Mouse (Mus musculus) midbrain, embryonic 11.5 days (tissue): ENCODE measurements around the gene Hba-x. TPM values are rescaled to one million over a fixed set of nuclear protein-coding genes. Genes with fewer than 3 reads are reported as not detected.
"Not testable (repeated sequence)": the region's sequence is repeated elsewhere in the genome, so short reads cannot be mapped to it uniquely, and the experiment has no call there.

ENCODE experiments used
- ATAC-seq: fragments of 200-750 bp; cut with Nextera tagmentation; 2 replicates; pipeline ENCODE4 v1.8.0; 2017; ENCODE audit warnings: moderate TSS enrichment, moderate library complexity; ENCODE audit not compliant: low FRiP score
- DNase-seq: peaks from one replicate; pipeline ENCODE4 v3.0.0; 2015; ENCODE audit warnings: low spot score; ENCODE audit errors: missing footprints
- H3K27ac ChIP-seq: fragments of 300-500 bp; sonication (generic); 2 replicates; pipeline ENCODE4 v1.5.1; 2014; ENCODE audit warnings: low read depth, low read length
- H3K27me3 ChIP-seq: fragments of 300-500 bp; sonication (generic); 2 replicates; pipeline ENCODE4 v1.6.1; 2014; ENCODE audit warnings: mild to moderate bottlenecking, low read length, moderate library complexity, mixed read lengths; ENCODE audit not compliant: control insufficient read depth, insufficient read depth
- H3K36me3 ChIP-seq: fragments of 300-500 bp; sonication (generic); 2 replicates; pipeline ENCODE4 v1.6.1; 2014; ENCODE audit warnings: mild to moderate bottlenecking, low read length, moderate library complexity, mixed read lengths; ENCODE audit not compliant: control insufficient read depth, insufficient read depth
- H3K4me1 ChIP-seq: fragments of 300-500 bp; sonication (generic); 2 replicates; pipeline ENCODE4 v1.6.1; 2014; ENCODE audit warnings: low read length; ENCODE audit not compliant: control insufficient read depth, insufficient read depth
- H3K4me2 ChIP-seq: fragments of 300-500 bp; sonication (generic); 2 replicates; pipeline ENCODE4 v1.6.1; 2014; ENCODE audit warnings: mild to moderate bottlenecking, moderate library complexity
- H3K4me3 ChIP-seq: fragments of 300-500 bp; sonication (generic); 2 replicates; pipeline ENCODE4 v1.5.1; 2014; ENCODE audit warnings: low read depth, low read length
- H3K9ac ChIP-seq: fragments of 300-500 bp; sonication (generic); 2 replicates; pipeline ENCODE4 v1.6.1; 2014; ENCODE audit warnings: low read length
- H3K9me3 ChIP-seq: fragments of 300-500 bp; sonication (generic); 2 replicates; pipeline ENCODE4 v1.6.1; 2016; ENCODE audit warnings: low read length; ENCODE audit not compliant: control insufficient read depth
- WGBS: fragments of 180-500 bp; shearing (Covaris S2); extraction: QIAGEN DNeasy Blood & Tissue Kit; methylation state at CpG from one replicate; pipeline ENCODE4 v1.1.7; 2014; 5-methylcytosine and 5-hydroxymethylcytosine counted together
- polyA plus RNA-seq: library from polyadenylated mRNA; unstranded; fragments of >200 nt; fragmentation: Nextera tagmentation; extraction: Ambion mirVana; gene quantifications from 2 replicates; pipeline ENCODE4 v1.2.1, GENCODE M21; 2014

The Hba-x gene
- polyA plus RNA-seq, 1 experiment from 2014 or later: 3,229 TPM

- H3K27me3 ChIP-seq: no peaks in the 10 kb centered on the region; the same call in 1 of the 2 replicates
- H3K4me2 ChIP-seq: no peak overlapping the region
- H3K4me1 ChIP-seq: no peaks in the 10 kb centered on the region
- DNase-seq (no peak), ATAC-seq (no peak)
- H3K9ac ChIP-seq: no peak overlapping the region
- no peaks in the 10 kb centered on the region for H3K9me3 ChIP-seq
- no peak overlapping the region for H3K27ac ChIP-seq
- 81% methylated on average over 12 of the region's 12 CpGs for WGBS
- H3K36me3 ChIP-seq: no peaks in the 10 kb centered on the region
- no peak overlapping the region for H3K4me3 ChIP-seq
Measured at GRCm38 (mm10) chr11:32278458-32278957, 2.3 kb downstream of the Hba-x start.

- Histone ChIP-seq H3K27ac (no peak overlapping the region), H3K9ac (no peak overlapping the region), H3K36me3 (no peaks in the 10 kb centered on the region), H3K4me1 (no peaks in the 10 kb centered on the region), H3K4me3 (no peak overlapping the region), H3K27me3 (no peaks in the 10 kb centered on the region; the same call in 1 of the 2 replicates), H3K9me3 (no peaks in the 10 kb centered on the region), H3K4me2 (no peak overlapping the region)
- no peak for ATAC-seq
- WGBS: 76% methylated on average over 2 of the region's 2 CpGs
- DNase-seq: no peak
Measured at GRCm38 (mm10) chr11:32280646-32281045, 4.4 kb downstream of the Hba-x start.

- Histone ChIP-seq H3K36me3 (no peaks in the 10 kb centered on the region), H3K4me1 (no peaks in the 10 kb centered on the region), H3K9ac (no peak overlapping the region), H3K27me3 (no peaks in the 10 kb centered on the region; the same call in 1 of the 2 replicates), H3K27ac (no peak overlapping the region), H3K4me2 (no peak overlapping the region), H3K4me3 (no peak overlapping the region), H3K9me3 (no peaks in the 10 kb centered on the region)
- DNase-seq (no peak), ATAC-seq (no peak)
- 65% methylated on average over 1 of the region's 1 CpGs for WGBS
Measured at GRCm38 (mm10) chr11:32281416-32282144, 5.4 kb downstream of the Hba-x start.

- not testable (repeated sequence) for H3K9me3 ChIP-seq, H3K9ac ChIP-seq, H3K36me3 ChIP-seq, DNase-seq, H3K4me2 ChIP-seq, ATAC-seq, H3K27me3 ChIP-seq, H3K4me3 ChIP-seq, H3K4me1 ChIP-seq, H3K27ac ChIP-seq
- WGBS: 50% methylated on average over 1 of the region's 5 CpGs
Measured at GRCm38 (mm10) chr11:32283091-32283777, 7.0 kb downstream of the Hba-x start, which contains the start of gene Hba-a1. Gene Hba-a1, plus strand, starts transcription at chr11:32283511.

DNA sequence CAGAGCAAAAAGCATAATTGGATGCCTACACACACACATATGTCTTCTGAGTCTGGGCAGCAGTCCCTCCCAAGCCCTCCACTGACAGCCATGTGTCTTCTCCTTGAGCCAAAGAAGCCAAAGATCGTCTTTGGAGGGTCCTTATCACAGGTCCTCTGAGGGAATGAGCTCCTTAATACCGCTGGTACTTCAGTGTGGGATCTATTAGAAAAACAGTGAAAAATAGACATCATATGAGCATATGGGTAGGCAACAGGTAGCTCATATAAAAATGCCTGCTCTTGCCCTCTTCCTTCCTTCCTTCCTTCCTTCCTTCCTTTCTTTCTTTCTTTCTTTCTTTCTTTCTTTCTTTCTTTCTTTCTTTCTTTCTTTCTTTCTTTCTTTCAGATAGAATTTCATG is 8.4 kb downstream of the Hba-x start:
- not testable (repeated sequence) for DNase-seq, ATAC-seq, H3K4me3 ChIP-seq, H3K9me3 ChIP-seq, H3K4me2 ChIP-seq, H3K27me3 ChIP-seq, H3K36me3 ChIP-seq, H3K27ac ChIP-seq, H3K9ac ChIP-seq, H3K4me1 ChIP-seq
- WGBS: 64% methylated on average over 2 of the region's 2 CpGs

- Histone ChIP-seq H3K9ac (no peak overlapping the region), H3K36me3 (no peaks in the 10 kb centered on the region), H3K4me3 (no peak overlapping the region), H3K4me2 (no peak overlapping the region), H3K27me3 (no peaks in the 10 kb centered on the region; the same call in 1 of the 2 replicates), H3K27ac (no peak overlapping the region), H3K9me3 (no peaks in the 10 kb centered on the region), H3K4me1 (no peaks in the 10 kb centered on the region)
- DNase-seq (no peak), ATAC-seq (no peak)
- 84% methylated on average over 7 of the region's 7 CpGs for WGBS
Measured at GRCm38 (mm10) chr11:32285031-32285775, 9.0 kb downstream of the Hba-x start.

DNA sequence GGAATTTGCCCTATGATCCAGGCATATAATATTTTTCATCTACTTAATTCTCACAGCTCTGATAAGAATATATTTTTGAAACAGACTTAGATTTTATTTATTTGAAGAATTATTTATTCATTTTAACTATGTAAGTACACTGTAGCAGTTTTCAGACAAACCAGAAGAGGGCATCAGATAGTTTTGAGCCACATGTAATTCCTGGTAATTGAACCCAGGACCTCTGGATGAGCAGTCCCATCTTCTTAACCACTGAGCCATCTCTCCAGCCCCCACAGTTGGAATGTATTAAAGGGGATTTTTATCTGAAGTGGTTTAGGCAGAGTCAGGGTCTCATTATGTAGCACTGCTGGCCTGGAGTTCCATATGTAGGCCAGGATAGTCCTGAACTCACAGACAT is 9.7 kb downstream of the Hba-x start:
- H3K9ac ChIP-seq, H3K4me1 ChIP-seq, H3K27me3 ChIP-seq, H3K4me3 ChIP-seq, H3K36me3 ChIP-seq, ATAC-seq, H3K4me2 ChIP-seq, H3K9me3 ChIP-seq, DNase-seq, H3K27ac ChIP-seq: not testable (repeated sequence)

DNA sequence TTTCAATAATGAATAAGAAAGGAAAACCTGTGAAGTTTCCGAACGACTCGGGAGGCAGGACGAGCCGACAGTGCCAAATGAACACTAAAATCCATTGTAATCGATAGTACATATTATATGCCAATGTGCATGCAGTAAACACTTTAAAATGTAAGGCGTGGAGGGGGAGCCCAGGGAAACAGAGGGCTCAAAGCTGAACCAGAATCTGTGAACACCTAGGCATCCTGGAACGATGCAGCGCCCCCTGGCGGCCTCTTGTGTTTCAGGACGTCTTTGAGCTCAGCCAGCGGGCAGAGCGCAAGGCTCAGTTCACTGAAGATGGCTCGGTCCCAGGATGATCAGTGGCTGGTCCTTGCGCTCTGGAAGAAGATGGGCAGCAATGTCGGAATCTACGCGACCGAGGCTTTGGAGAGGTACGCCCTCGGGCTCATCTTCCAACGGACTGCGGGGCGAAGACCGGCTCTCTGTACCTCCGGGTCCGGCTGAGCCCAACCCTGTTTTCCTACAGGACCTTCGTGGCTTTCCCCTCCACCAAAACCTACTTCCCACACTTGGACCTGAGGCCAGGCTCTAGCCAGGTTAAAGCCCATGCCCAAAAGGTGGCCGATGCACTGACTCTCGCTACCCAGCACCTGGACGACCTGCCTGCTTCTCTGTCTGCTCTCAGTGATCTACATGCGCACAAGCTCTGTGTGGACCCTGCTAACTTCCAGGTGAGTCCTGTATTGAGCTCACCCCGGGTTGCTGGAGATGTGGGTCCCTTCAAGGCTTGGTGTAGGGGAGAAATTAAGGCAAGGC is 10.7 kb downstream of the Hba-x start, which contains the start of gene Hbq1b:
Gene Hbq1b (plus strand): TSS at position 271 of the 798 bp plus-strand sequence.
- 19% methylated on average over 30 of the region's 33 CpGs for WGBS
- DNase-seq (peak; percentile 95), ATAC-seq (peak; percentile 80)
- peak within 1 kb of the TSS; percentile 22; the same call in 1 of the 2 replicates for H3K9ac ChIP-seq
- H3K36me3 ChIP-seq, H3K27ac ChIP-seq, H3K27me3 ChIP-seq, H3K4me1 ChIP-seq, H3K4me3 ChIP-seq, H3K9me3 ChIP-seq: not testable (repeated sequence)
- H3K4me2 ChIP-seq: peak within 1 kb of the TSS; percentile 36
